Mouse (Mus musculus): ENCODE results near the gene Smg9.

- TF ChIP-seq POLR2A (IDR thresholded peaks at IDR 0.05; ENCODE audit: insufficient read depth, low read depth, low read length): no peak
- no peak for TF ChIP-seq CTCF (IDR thresholded peaks at IDR 0.05; ENCODE audit: insufficient read depth, low read depth, low read length)
Measured at GRCm38 (mm10) chr7:24435305-24435704, 35.9 kb downstream of the Smg9 start.

Measured in olfactory bulb, adult 2 months (tissue).